Mouse (Mus musculus): ENCODE measurements at regions not wholly inside any gene's neighbourhood (a gene's known extent, or its start where the extent isn't known, plus 50 kb on each side); places are given as distances from the start of the nearest gene placed in this dataset.

GRCm38 (mm10) chr4:56319134-56319533 is 420.7 kb upstream of the Gm26657 start:
- H3K9ac ChIP-seq (ENCODE audit: low read depth, low read length, severe bottlenecking) = no peak overlapping the region
- 80% methylated on average over 4 of the region's 4 CpGs for WGBS

GRCm38 (mm10) chr4:56305664-56306330 is 434.1 kb upstream of the Gm26657 start:
- 69% methylated on average over 6 of the region's 6 CpGs for WGBS
- H3K9ac ChIP-seq (ENCODE audit: low read depth, low read length, severe bottlenecking) = no peak overlapping the region
- no peaks in the 10 kb centered on the region for H3K36me3 ChIP-seq (ENCODE audit: control insufficient read depth, insufficient read depth, low read length)
- no peak overlapping the region for H3K4me3 ChIP-seq (replicated peaks; ENCODE audit: low read length)
- H3K27me3 ChIP-seq (ENCODE audit: control insufficient read depth, insufficient read depth, low read length) = no peaks in the 10 kb centered on the region
- ATAC-seq (ENCODE audit: low FRiP score, low read depth) (no peak), DNase-seq (ENCODE audit: low spot score) (no peak)
- no peak for TF ChIP-seq POLR2A (IDR thresholded peaks at IDR 0.05; ENCODE audit: borderline replicate concordance, extremely low read depth, insufficient read depth, insufficient read length)
- no peak overlapping the region for H3K4me2 ChIP-seq (replicated peaks; ENCODE audit: low read depth, low read length, severe bottlenecking)
- H3K4me1 ChIP-seq (ENCODE audit: control insufficient read depth, insufficient read depth, low read length) = no peaks in the 10 kb centered on the region; the same call in 1 of the 2 replicates
- H3K27ac ChIP-seq (replicated peaks; ENCODE audit: low read depth, low read length) = no peak overlapping the region
- H3K9me3 ChIP-seq (ENCODE audit: control insufficient read depth, low read length) = no peaks in the 10 kb centered on the region

More at GRCm38 (mm10) chr4:56319134-56319533, 420.7 kb upstream of the Gm26657 start:
- no peak for ATAC-seq (ENCODE audit: low FRiP score, low read depth)
- Histone ChIP-seq H3K27ac (replicated peaks; ENCODE audit: low read depth, low read length) (no peak overlapping the region), H3K4me2 (replicated peaks; ENCODE audit: low read depth, low read length, severe bottlenecking) (no peak overlapping the region), H3K27me3 (ENCODE audit: control insufficient read depth, insufficient read depth, low read length) (no peaks in the 10 kb centered on the region), H3K4me3 (replicated peaks; ENCODE audit: low read length) (no peak overlapping the region), H3K9me3 (ENCODE audit: control insufficient read depth, low read length) (no peaks in the 10 kb centered on the region), H3K36me3 (ENCODE audit: control insufficient read depth, insufficient read depth, low read length) (no peaks in the 10 kb centered on the region), H3K4me1 (ENCODE audit: control insufficient read depth, insufficient read depth, low read length) (no peaks in the 10 kb centered on the region)
- DNase-seq (ENCODE audit: low spot score) = no peak
- TF ChIP-seq POLR2A (IDR thresholded peaks at IDR 0.05; ENCODE audit: borderline replicate concordance, extremely low read depth, insufficient read depth, insufficient read length) = no peak

DNA sequence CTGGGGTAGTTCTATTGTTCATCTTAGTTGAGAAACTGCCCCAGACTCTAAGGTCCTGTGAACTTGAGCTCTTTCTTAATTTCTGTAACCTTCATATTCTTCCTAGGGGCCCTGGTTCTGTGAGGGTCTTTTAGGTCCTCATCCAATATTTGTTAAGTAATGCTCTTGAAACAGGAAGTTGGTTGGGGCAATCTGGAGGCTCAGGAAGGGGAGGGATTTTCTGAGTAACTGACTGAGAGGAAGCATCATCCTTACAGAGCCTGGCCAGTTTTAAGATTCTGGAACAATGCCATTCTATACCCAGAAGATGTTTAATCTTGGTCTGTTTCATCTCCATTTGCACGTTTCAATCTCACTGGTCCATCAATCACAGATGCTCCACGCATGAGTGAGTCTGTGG is 435.6 kb upstream of the Gm26657 start:
- H3K27me3 ChIP-seq (ENCODE audit: control insufficient read depth, insufficient read depth, low read length) = no peaks in the 10 kb centered on the region
- ATAC-seq (ENCODE audit: low FRiP score, low read depth) (no peak), DNase-seq (ENCODE audit: low spot score) (no peak)
- no peak overlapping the region for H3K4me2 ChIP-seq (replicated peaks; ENCODE audit: low read depth, low read length, severe bottlenecking)
- no peaks in the 10 kb centered on the region for H3K9me3 ChIP-seq (ENCODE audit: control insufficient read depth, low read length)
- WGBS = 62% methylated on average over 2 of the region's 2 CpGs
- no peak overlapping the region for H3K9ac ChIP-seq (ENCODE audit: low read depth, low read length, severe bottlenecking)
- no peaks in the 10 kb centered on the region for H3K36me3 ChIP-seq (ENCODE audit: control insufficient read depth, insufficient read depth, low read length)
- no peak overlapping the region for H3K27ac ChIP-seq (replicated peaks; ENCODE audit: low read depth, low read length)
- no peak overlapping the region for H3K4me3 ChIP-seq (replicated peaks; ENCODE audit: low read length)
- TF ChIP-seq POLR2A (IDR thresholded peaks at IDR 0.05; ENCODE audit: borderline replicate concordance, extremely low read depth, insufficient read depth, insufficient read length) = no peak
- no peaks in the 10 kb centered on the region; the same call in 1 of the 2 replicates for H3K4me1 ChIP-seq (ENCODE audit: control insufficient read depth, insufficient read depth, low read length)

DNA sequence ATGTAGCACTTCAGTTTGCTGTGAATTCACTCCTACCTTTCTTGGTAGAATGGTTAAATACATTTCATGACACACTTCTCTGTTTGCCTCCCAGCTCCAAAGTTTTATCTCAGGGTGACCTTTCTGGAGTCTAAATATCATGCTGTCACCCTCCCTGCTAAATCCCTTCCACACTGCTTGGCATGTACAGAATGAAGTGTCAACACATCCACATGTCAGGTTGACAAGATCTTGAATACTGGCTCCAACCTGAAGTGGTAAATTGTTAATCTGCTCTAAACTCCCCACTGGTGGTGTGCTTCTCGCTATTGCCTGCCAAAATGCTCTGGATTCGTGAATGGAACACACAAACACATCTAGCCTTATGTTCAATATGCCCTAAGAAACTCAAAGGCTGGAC is 451.9 kb upstream of the Gm26657 start:
- TF ChIP-seq POLR2A (IDR thresholded peaks at IDR 0.05; ENCODE audit: borderline replicate concordance, extremely low read depth, insufficient read depth, insufficient read length) = no peak
- Histone ChIP-seq H3K27ac (replicated peaks; ENCODE audit: low read depth, low read length) (no peak overlapping the region), H3K27me3 (ENCODE audit: control insufficient read depth, insufficient read depth, low read length) (no peaks in the 10 kb centered on the region), H3K4me3 (replicated peaks; ENCODE audit: low read length) (no peak overlapping the region), H3K36me3 (ENCODE audit: control insufficient read depth, insufficient read depth, low read length) (no peaks in the 10 kb centered on the region), H3K9me3 (ENCODE audit: control insufficient read depth, low read length) (no peaks in the 10 kb centered on the region), H3K4me1 (ENCODE audit: control insufficient read depth, insufficient read depth, low read length) (no peaks in the 10 kb centered on the region), H3K9ac (ENCODE audit: low read depth, low read length, severe bottlenecking) (no peak overlapping the region), H3K4me2 (replicated peaks; ENCODE audit: low read depth, low read length, severe bottlenecking) (no peak overlapping the region)
- DNase-seq (ENCODE audit: low spot score) (no peak), ATAC-seq (ENCODE audit: low FRiP score, low read depth) (no peak)
- 87% methylated on average over 2 of the region's 2 CpGs for WGBS

GRCm38 (mm10) chr4:56284490-56284889 is 455.4 kb upstream of the Gm26657 start:
- Histone ChIP-seq H3K27ac (replicated peaks; ENCODE audit: low read depth, low read length) (no peak overlapping the region), H3K4me3 (replicated peaks; ENCODE audit: low read length) (no peak overlapping the region), H3K4me1 (ENCODE audit: control insufficient read depth, insufficient read depth, low read length) (no peaks in the 10 kb centered on the region), H3K27me3 (ENCODE audit: control insufficient read depth, insufficient read depth, low read length) (no peaks in the 10 kb centered on the region), H3K4me2 (replicated peaks; ENCODE audit: low read depth, low read length, severe bottlenecking) (no peak overlapping the region), H3K9me3 (ENCODE audit: control insufficient read depth, low read length) (no peaks in the 10 kb centered on the region), H3K9ac (ENCODE audit: low read depth, low read length, severe bottlenecking) (no peak overlapping the region), H3K36me3 (ENCODE audit: control insufficient read depth, insufficient read depth, low read length) (no peaks in the 10 kb centered on the region)
- no peak for DNase-seq (ENCODE audit: low spot score)
- TF ChIP-seq POLR2A (IDR thresholded peaks at IDR 0.05; ENCODE audit: borderline replicate concordance, extremely low read depth, insufficient read depth, insufficient read length) = no peak
- no peak for ATAC-seq (ENCODE audit: low FRiP score, low read depth)
- WGBS = 74% methylated on average over 2 of the region's 2 CpGs

Measured in limb, embryonic 14.5 days (tissue).